ENCODE assay signal across 22 mouse cellular contexts in the genomic region with DNA sequence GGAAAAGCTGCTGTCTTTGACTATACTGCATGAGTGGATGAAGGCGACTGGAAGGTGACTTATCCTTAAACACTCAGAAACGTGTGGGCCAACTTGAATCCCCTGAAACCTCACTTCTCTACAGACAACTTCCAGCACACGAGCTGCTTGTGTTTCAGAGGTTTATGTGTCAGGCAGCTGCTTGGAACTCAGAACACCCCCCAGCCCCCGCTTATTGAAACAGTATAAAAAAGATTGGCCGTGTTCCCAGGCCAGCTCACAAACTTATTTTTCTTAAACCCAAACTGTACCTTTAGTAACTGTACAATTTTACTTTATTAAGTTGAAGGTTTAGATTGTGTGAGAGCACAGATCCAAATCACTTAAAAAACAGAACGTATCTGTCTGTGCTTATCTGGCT. TPM values are rescaled to one million over a fixed set of nuclear protein-coding genes. Genes with fewer than 3 reads are reported as not detected.
DNase-seq lines count a peak whose midpoint lies in the region; ATAC-seq and TF ChIP-seq lines count a peak whose summit lies in the region.
"Had no signal": no experiment of that assay in that cellular context is flagged by ENCODE, and none has a peak within 500 bp of the region (broad histone marks: within the 10 kb centered on the region; RNA-seq: fewer than 3 reads in every experiment).

No protein-coding gene starts in this region.

- no peak for ATAC-seq in kidney, embryonic 16.5 days (ENCODE audit: low FRiP score, low TSS enrichment)
- ATAC-seq in limb, embryonic 14.5 days (ENCODE audit: low FRiP score, low read depth): peak; percentile 70
- no peak for ATAC-seq in forebrain, embryonic 14.5 days
- ATAC-seq: forebrain, embryonic 16.5 days; hindbrain, embryonic 16.5 days; midbrain, embryonic 13.5 days had no signal

- H3K27me3 ChIP-seq in heart, embryonic 10.5 days (ENCODE audit: insufficient read depth, poor library complexity, severe bottlenecking): no peaks in the 10 kb centered on the region
- H3K27me3 ChIP-seq in kidney, embryonic 16.5 days (ENCODE audit: insufficient read depth, low read length): no peaks in the 10 kb centered on the region
- H3K27me3 ChIP-seq in limb, embryonic 14.5 days (ENCODE audit: control insufficient read depth, insufficient read depth, low read length): no peaks in the 10 kb centered on the region
- no peaks in the 10 kb centered on the region for H3K27me3 ChIP-seq in forebrain, embryonic 14.5 days (replicated peaks; ENCODE audit: control insufficient read depth, insufficient read depth, low read length)
- H3K27me3 ChIP-seq: liver, embryonic 13.5 days; lung, embryonic 15.5 days; midbrain, embryonic 13.5 days; neural tube, embryonic 12.5 days had no signal

- H3K9me3 ChIP-seq in heart, embryonic 10.5 days: no peaks in the 10 kb centered on the region
- H3K9me3 ChIP-seq in kidney, embryonic 16.5 days (ENCODE audit: low read length): no peaks in the 10 kb centered on the region
- H3K9me3 ChIP-seq in limb, embryonic 14.5 days (ENCODE audit: control insufficient read depth, low read length): no peaks in the 10 kb centered on the region
- no peaks in the 10 kb centered on the region for H3K9me3 ChIP-seq in forebrain, embryonic 14.5 days (replicated peaks; ENCODE audit: control insufficient read depth, low read length)
- H3K9me3 ChIP-seq: G1E; liver, embryonic 13.5 days; lung, embryonic 15.5 days; midbrain, embryonic 13.5 days; neural tube, embryonic 12.5 days had no signal

- H3K4me2 ChIP-seq in kidney, embryonic 16.5 days (replicated peaks; ENCODE audit: low read depth, low read length): no peak overlapping the region
- H3K4me2 ChIP-seq in limb, embryonic 14.5 days (replicated peaks; ENCODE audit: low read depth, low read length, severe bottlenecking): 0 out of 2 replicates have a peak overlapping the region, but pooled peaks have one; percentile 5
- H3K4me2 ChIP-seq in forebrain, embryonic 14.5 days (ENCODE audit: low read length): no peak overlapping the region
- H3K4me2 ChIP-seq: heart, embryonic 11.5 days; liver, embryonic 13.5 days; lung, embryonic 15.5 days; midbrain, embryonic 13.5 days; neural tube, embryonic 12.5 days had no signal

- intact Hi-C loops in heart, postnatal 10 days (cut with DNase I): no loop called here
- intact Hi-C loops in left cerebral cortex, adult 2 months (cut with DNase I): no loop called here

- DNase-seq in heart, embryonic 10.5 days (ENCODE audit: low spot score): no peak
- DNase-seq in heart, postnatal 10 days: no peak
- peak; percentile 31 to 33 for DNase-seq in kidney, postnatal 4 days
- DNase-seq in brain, adult 2 months (ENCODE audit: low read depth, low spot score): peak; percentile 23
- DNase-seq in limb, embryonic 14.5 days (ENCODE audit: low spot score): peak; percentile 92
- no peak for DNase-seq in forebrain, embryonic 14.5 days (ENCODE audit: low spot score)
- no peak for DNase-seq in left cerebral cortex, adult 2 months (ENCODE audit: extremely low spot score in 1 of 2, low spot score in 2 of 2)
- DNase-seq: adrenal gland, postnatal 36 days; cerebellum, adult 2 months; cerebellum, postnatal 36 days; heart, postnatal 14 days; layer of hippocampus, postnatal 36 days; liver, embryonic 13.5 days had no signal

- H3K27ac ChIP-seq in heart, embryonic 10.5 days: peak overlapping the region; percentile 42; the same call in 1 of the 2 replicates
- H3K27ac ChIP-seq in kidney, embryonic 16.5 days (ENCODE audit: low read length): no peak overlapping the region
- peak overlapping the region; percentile 63 for H3K27ac ChIP-seq in limb, embryonic 14.5 days (replicated peaks; ENCODE audit: low read depth, low read length)
- no peak overlapping the region for H3K27ac ChIP-seq in forebrain, embryonic 14.5 days (ENCODE audit: low read depth, low read length)
- no peak overlapping the region for H3K27ac ChIP-seq in left cerebral cortex, adult 2 months
- H3K27ac ChIP-seq: layer of hippocampus, adult 2 months; liver, embryonic 13.5 days; lung, embryonic 15.5 days; midbrain, embryonic 13.5 days; neural tube, embryonic 12.5 days had no signal

- 65% methylated on average over 6 of the region's 6 CpGs for WGBS in heart, embryonic 10.5 days
- WGBS in kidney, embryonic 16.5 days: 46% methylated on average over 6 of the region's 6 CpGs
- WGBS in limb, embryonic 14.5 days: 17% methylated on average over 6 of the region's 6 CpGs
- 66% methylated on average over 6 of the region's 6 CpGs for WGBS in forebrain, embryonic 14.5 days

- TF ChIP-seq POLR2A in limb, embryonic 14.5 days (IDR thresholded peaks at IDR 0.05; ENCODE audit: borderline replicate concordance, extremely low read depth, insufficient read depth, insufficient read length): no peak

- no peaks in the 10 kb centered on the region for H3K36me3 ChIP-seq in heart, embryonic 10.5 days
- no peaks in the 10 kb centered on the region for H3K36me3 ChIP-seq in kidney, embryonic 16.5 days (ENCODE audit: insufficient read depth, low read length)
- no peaks in the 10 kb centered on the region for H3K36me3 ChIP-seq in limb, embryonic 14.5 days (ENCODE audit: control insufficient read depth, insufficient read depth, low read length)
- H3K36me3 ChIP-seq in forebrain, embryonic 14.5 days (ENCODE audit: control insufficient read depth, insufficient read depth, low read length): no peaks in the 10 kb centered on the region
- H3K36me3 ChIP-seq: G1E; liver, embryonic 13.5 days; lung, embryonic 15.5 days; midbrain, embryonic 13.5 days; neural tube, embryonic 12.5 days had no signal

- H3K4me3 ChIP-seq in heart, embryonic 10.5 days: no peak overlapping the region
- H3K4me3 ChIP-seq in kidney, embryonic 16.5 days (ENCODE audit: low read length): no peak overlapping the region
- no peak overlapping the region for H3K4me3 ChIP-seq in limb, embryonic 14.5 days (replicated peaks; ENCODE audit: low read length)
- no peak overlapping the region for H3K4me3 ChIP-seq in forebrain, embryonic 14.5 days (ENCODE audit: low read depth, low read length)
- no peak overlapping the region for H3K4me3 ChIP-seq in left cerebral cortex, adult 2 months
- H3K4me3 ChIP-seq: layer of hippocampus, adult 2 months; liver, embryonic 13.5 days; lung, embryonic 15.5 days; midbrain, embryonic 13.5 days; neural tube, embryonic 12.5 days had no signal

- H3K4me1 ChIP-seq in heart, embryonic 10.5 days: peaks cover 11% of the 10 kb centered on the region; the same call in 1 of the 2 replicates
- H3K4me1 ChIP-seq in kidney, embryonic 16.5 days (ENCODE audit: insufficient read depth, low read length): peaks cover 13% of the 10 kb centered on the region; the same call in 1 of the 2 replicates
- peaks cover 33% of the 10 kb centered on the region for H3K4me1 ChIP-seq in limb, embryonic 14.5 days (ENCODE audit: control insufficient read depth, insufficient read depth, low read length)
- H3K4me1 ChIP-seq in forebrain, embryonic 14.5 days (ENCODE audit: control insufficient read depth, insufficient read depth, low read length): no peaks in the 10 kb centered on the region
- H3K4me1 ChIP-seq: midbrain, embryonic 13.5 days; neural tube, embryonic 12.5 days had no signal

- no peak overlapping the region for H3K9ac ChIP-seq in kidney, embryonic 16.5 days (replicated peaks; ENCODE audit: low read length)
- H3K9ac ChIP-seq in limb, embryonic 14.5 days (ENCODE audit: low read depth, low read length, severe bottlenecking): no peak overlapping the region
- no peak overlapping the region for H3K9ac ChIP-seq in forebrain, embryonic 14.5 days (ENCODE audit: low read length)
- H3K9ac ChIP-seq: liver, embryonic 13.5 days; lung, embryonic 15.5 days; midbrain, embryonic 13.5 days; neural tube, embryonic 12.5 days had no signal

- TF ChIP-seq CTCF in left cerebral cortex, adult 2 months (IDR thresholded peaks at IDR 0.05): no peak

RNA-seq across cellular contexts. Expression of a gene that starts 53.9 kb away (rescaled TPM):
- polyA plus RNA-seq in heart, embryonic 10.5 days (2016; fragmentation: Nextera tagmentation; extraction: Ambion mirVana): 19.3 and 21.4 TPM in 2 replicates
- 10 to 100 TPM; 21.8 to 24.8 TPM for total RNA-seq in heart, postnatal 10 days (2021)
- polyA plus RNA-seq in kidney, embryonic 16.5 days (2015; fragmentation: Nextera tagmentation; extraction: Ambion mirVana): 14.9 and 15.9 TPM in 2 replicates
- polyA plus RNA-seq in limb, embryonic 14.5 days (2012; rRNA removed): 33.8 and 33.9 TPM in 2 replicates
- polyA plus RNA-seq in limb, embryonic 14.5 days (2014; fragmentation: Nextera tagmentation; extraction: Ambion mirVana): 18.9 and 23.2 TPM in 2 replicates
- polyA plus RNA-seq in forebrain, embryonic 14.5 days (2014; fragmentation: Nextera tagmentation; extraction: Ambion mirVana): 21.3 and 29.0 TPM in 2 replicates
- 100 to 1,000 TPM; 194 TPM for total RNA-seq in left cerebral cortex, adult 2 months (2021)

Comparison
In these comparisons a context has a peak if more than half of its experiments do, and no peak if none do; other contexts are left out.
1. DNase-seq: peak in kidney, postnatal 4 days (2 of 2), brain, adult 2 months (single experiment) and limb, embryonic 14.5 days (single experiment); none in heart, embryonic 10.5 days (single experiment), heart, postnatal 10 days (0 of 2), forebrain, embryonic 14.5 days (single experiment) and left cerebral cortex, adult 2 months (0 of 2).
2. H3K27ac ChIP-seq: peak in heart, embryonic 10.5 days (single experiment) and limb, embryonic 14.5 days (single experiment); none in kidney, embryonic 16.5 days (single experiment), forebrain, embryonic 14.5 days (single experiment) and left cerebral cortex, adult 2 months (single experiment).